Mouse (Mus musculus): ENCODE data around the gene Exoc4. TPM values are rescaled to one million over a fixed set of nuclear protein-coding genes. Genes with fewer than 3 reads are reported as not detected.

Exoc4 gene
- polyA plus RNA-seq, 1 experiment from 2014 or later: 70.0 TPM

- ATAC-seq: no peak
- WGBS: 66% methylated on average over 3 of the region's 3 CpGs
- no peak overlapping the region for H3K4me3 ChIP-seq (replicated peaks; ENCODE audit: low read length)
Measured at GRCm38 (mm10) chr6:33836048-33836780, 587.3 kb downstream of the Exoc4 start.

GRCm38 (mm10) chr6:33842901-33843300, 594.0 kb downstream of the Exoc4 start:
- H3K4me1 ChIP-seq (replicated peaks; ENCODE audit: control insufficient read depth, insufficient read depth, low read length): peaks cover 2% of the 10 kb centered on the region; the same call in 1 of the 2 replicates
- no peak for ATAC-seq

More at GRCm38 (mm10) chr6:33836048-33836780, 587.3 kb downstream of the Exoc4 start:
- Histone ChIP-seq H3K9me3 (ENCODE audit: control insufficient read depth, low read length) (no peaks in the 10 kb centered on the region), H3K27me3 (replicated peaks; ENCODE audit: control insufficient read depth, insufficient read depth, low read length) (no peaks in the 10 kb centered on the region), H3K9ac (replicated peaks; ENCODE audit: low read depth, low read length) (no peak overlapping the region), H3K4me2 (ENCODE audit: low read length) (no peak overlapping the region), H3K27ac (ENCODE audit: low read length) (0 out of 2 replicates have a peak overlapping the region, but pooled peaks have one; percentile 13), H3K36me3 (ENCODE audit: control insufficient read depth, insufficient read depth) (no peaks in the 10 kb centered on the region), H3K4me1 (replicated peaks; ENCODE audit: control insufficient read depth, insufficient read depth, low read length) (peaks cover 4% of the 10 kb centered on the region; the same call in 1 of the 2 replicates)

GRCm38 (mm10) chr6:33859049-33859448, 610.2 kb downstream of the Exoc4 start:
- Histone ChIP-seq H3K9me3 (ENCODE audit: control insufficient read depth, low read length) (no peaks in the 10 kb centered on the region), H3K4me1 (replicated peaks; ENCODE audit: control insufficient read depth, insufficient read depth, low read length) (peaks cover 7% of the 10 kb centered on the region; the same call in 1 of the 2 replicates), H3K27me3 (replicated peaks; ENCODE audit: control insufficient read depth, insufficient read depth, low read length) (no peaks in the 10 kb centered on the region), H3K4me2 (ENCODE audit: low read length) (no peak overlapping the region), H3K36me3 (ENCODE audit: control insufficient read depth, insufficient read depth) (no peaks in the 10 kb centered on the region), H3K9ac (replicated peaks; ENCODE audit: low read depth, low read length) (no peak overlapping the region), H3K27ac (ENCODE audit: low read length) (no peak overlapping the region; the same call in 1 of the 2 replicates), H3K4me3 (replicated peaks; ENCODE audit: low read length) (no peak overlapping the region)
- ATAC-seq: no peak
- 50% methylated on average over 3 of the region's 3 CpGs for WGBS

More at GRCm38 (mm10) chr6:33842901-33843300, 594.0 kb downstream of the Exoc4 start:
- Histone ChIP-seq H3K27ac (ENCODE audit: low read length) (no peak overlapping the region), H3K27me3 (replicated peaks; ENCODE audit: control insufficient read depth, insufficient read depth, low read length) (no peaks in the 10 kb centered on the region), H3K36me3 (ENCODE audit: control insufficient read depth, insufficient read depth) (no peaks in the 10 kb centered on the region), H3K4me3 (replicated peaks; ENCODE audit: low read length) (no peak overlapping the region), H3K4me2 (ENCODE audit: low read length) (no peak overlapping the region), H3K9me3 (ENCODE audit: control insufficient read depth, low read length) (no peaks in the 10 kb centered on the region), H3K9ac (replicated peaks; ENCODE audit: low read depth, low read length) (no peak overlapping the region)
- 43% methylated on average over 1 of the region's 1 CpGs for WGBS

DNA sequence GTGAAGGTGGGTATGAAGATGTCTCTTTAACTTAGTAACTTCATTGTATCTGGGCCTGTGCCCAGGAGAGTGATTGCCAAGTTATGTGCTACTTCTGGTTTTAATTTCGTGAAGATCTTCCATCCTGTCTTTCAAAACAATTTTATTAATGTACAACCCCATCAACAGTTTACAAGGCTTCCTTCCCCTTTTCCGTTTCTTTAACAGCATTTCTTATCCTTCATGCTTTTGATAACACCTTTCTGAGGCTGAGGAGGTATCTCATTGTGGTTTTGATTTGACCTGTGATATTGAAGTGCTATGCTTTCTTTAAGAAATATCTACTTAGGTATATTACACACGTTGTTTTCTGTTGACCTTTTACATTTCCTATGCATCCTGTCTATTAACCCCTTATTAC, 616.9 kb downstream of the Exoc4 start:
- H3K27ac ChIP-seq (ENCODE audit: low read length): no peak overlapping the region
- H3K36me3 ChIP-seq (ENCODE audit: control insufficient read depth, insufficient read depth): no peaks in the 10 kb centered on the region
- H3K4me2 ChIP-seq (ENCODE audit: low read length): no peak overlapping the region
- H3K27me3 ChIP-seq (replicated peaks; ENCODE audit: control insufficient read depth, insufficient read depth, low read length): no peaks in the 10 kb centered on the region
- H3K4me1 ChIP-seq (replicated peaks; ENCODE audit: control insufficient read depth, insufficient read depth, low read length): peaks cover 6% of the 10 kb centered on the region
- 73% methylated on average over 3 of the region's 3 CpGs for WGBS
- no peak overlapping the region for H3K9ac ChIP-seq (replicated peaks; ENCODE audit: low read depth, low read length)
- H3K4me3 ChIP-seq (replicated peaks; ENCODE audit: low read length): no peak overlapping the region
- no peak for ATAC-seq
- no peaks in the 10 kb centered on the region for H3K9me3 ChIP-seq (ENCODE audit: control insufficient read depth, low read length)

DNA sequence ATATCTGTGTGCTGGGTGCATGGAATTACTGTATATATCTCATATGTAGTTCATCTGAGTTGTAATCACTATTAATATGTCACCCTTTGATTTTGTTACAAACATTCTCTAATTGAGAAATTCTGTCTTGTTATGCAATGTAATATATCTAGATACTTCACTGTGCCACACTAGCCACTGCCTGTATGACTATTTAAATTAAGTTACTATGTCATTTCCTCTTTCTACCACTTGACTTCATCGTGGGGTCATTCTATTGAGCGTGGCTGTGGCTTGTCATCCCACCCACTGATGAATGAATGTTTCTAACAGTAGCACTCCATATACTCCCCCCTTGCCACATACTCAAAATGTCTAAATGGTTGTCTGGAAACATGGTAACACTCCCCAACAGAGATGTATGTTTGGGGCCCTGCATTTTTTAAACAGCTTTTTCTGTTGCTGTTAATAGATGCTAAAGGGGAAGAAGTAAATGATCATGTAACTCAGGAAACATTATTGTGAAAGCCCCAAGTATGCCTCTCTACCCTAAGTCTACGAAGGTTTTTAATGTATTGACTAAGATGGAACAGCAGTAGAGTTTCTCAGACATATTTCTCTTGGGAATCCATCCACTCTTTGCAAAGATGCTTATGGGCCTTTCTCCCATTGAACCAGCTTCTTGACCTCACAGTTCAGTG, 618.2 kb downstream of the Exoc4 start:
- Histone ChIP-seq H3K4me1 (replicated peaks; ENCODE audit: control insufficient read depth, insufficient read depth, low read length) (peaks cover 12% of the 10 kb centered on the region), H3K4me3 (replicated peaks; ENCODE audit: low read length) (no peak overlapping the region), H3K27ac (ENCODE audit: low read length) (no peak overlapping the region), H3K36me3 (ENCODE audit: control insufficient read depth, insufficient read depth) (no peaks in the 10 kb centered on the region), H3K9ac (replicated peaks; ENCODE audit: low read depth, low read length) (no peak overlapping the region), H3K4me2 (ENCODE audit: low read length) (no peak overlapping the region), H3K27me3 (replicated peaks; ENCODE audit: control insufficient read depth, insufficient read depth, low read length) (no peaks in the 10 kb centered on the region), H3K9me3 (ENCODE audit: control insufficient read depth, low read length) (no peaks in the 10 kb centered on the region)
- ATAC-seq: no peak
- 92% methylated on average over 3 of the region's 3 CpGs for whole genome bisulfite sequencing

DNA sequence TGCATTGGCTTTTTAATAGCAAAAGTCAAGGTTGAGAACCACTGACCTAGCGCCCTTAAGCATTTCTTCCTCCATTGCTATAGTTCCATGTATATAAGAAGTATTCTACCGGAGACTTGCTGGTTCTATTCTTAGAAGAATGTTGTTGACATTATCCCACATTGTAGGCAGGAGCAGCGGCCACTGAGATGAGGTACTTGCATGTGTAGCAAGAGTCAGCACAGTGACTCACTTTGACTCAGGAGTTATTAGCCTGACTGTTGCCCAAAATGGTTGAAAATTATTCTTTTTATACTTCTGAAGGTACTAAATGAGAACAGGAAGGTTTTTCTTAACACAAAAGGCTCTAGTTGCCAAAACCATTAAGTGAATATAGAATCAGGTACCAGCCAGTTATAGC, 620.4 kb downstream of the Exoc4 start:
- H3K4me1 ChIP-seq (replicated peaks; ENCODE audit: control insufficient read depth, insufficient read depth, low read length): peaks cover 17% of the 10 kb centered on the region
- H3K36me3 ChIP-seq (ENCODE audit: control insufficient read depth, insufficient read depth): no peaks in the 10 kb centered on the region
- H3K4me3 ChIP-seq (replicated peaks; ENCODE audit: low read length): no peak overlapping the region
- H3K4me2 ChIP-seq (ENCODE audit: low read length): no peak overlapping the region
- no peak overlapping the region; the same call in 1 of the 2 replicates for H3K27ac ChIP-seq (ENCODE audit: low read length)
- no peaks in the 10 kb centered on the region for H3K9me3 ChIP-seq (ENCODE audit: control insufficient read depth, low read length)
- 96% methylated on average over 3 of the region's 3 CpGs for WGBS
- H3K9ac ChIP-seq (replicated peaks; ENCODE audit: low read depth, low read length): no peak overlapping the region
- ATAC-seq: no peak
- no peaks in the 10 kb centered on the region for H3K27me3 ChIP-seq (replicated peaks; ENCODE audit: control insufficient read depth, insufficient read depth, low read length)

DNA sequence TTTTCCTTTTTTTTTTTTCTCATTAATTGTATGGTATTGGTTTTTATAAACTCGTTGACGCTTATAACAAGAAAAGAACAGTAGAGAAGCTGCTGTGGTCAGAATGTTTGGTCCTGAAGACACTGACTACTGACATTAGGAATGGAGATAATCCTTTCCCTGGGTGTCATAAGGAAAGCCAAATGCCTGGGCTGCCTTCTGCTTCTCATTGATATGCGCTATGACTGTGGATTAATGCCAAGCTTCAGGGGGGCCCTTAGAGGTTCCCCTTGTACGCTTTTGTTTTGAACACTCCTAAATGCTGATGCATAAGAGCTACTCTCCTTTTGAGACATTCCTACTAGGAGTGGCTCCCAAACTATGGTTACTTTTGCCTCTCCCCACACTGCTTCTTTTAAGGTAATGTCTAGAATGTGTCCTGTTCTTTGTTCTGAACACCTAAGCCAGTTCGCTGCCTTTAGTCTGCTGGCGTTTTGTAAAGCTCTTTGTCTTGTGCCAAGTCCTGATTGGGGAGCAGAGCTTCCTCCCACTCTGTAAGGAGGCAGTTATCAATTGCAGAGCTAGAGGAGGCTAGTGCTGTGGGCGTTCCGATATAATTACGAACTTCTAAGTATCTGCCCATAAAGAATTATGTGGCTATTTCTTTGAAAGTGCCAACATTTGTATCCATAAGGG, 621.7 kb downstream of the Exoc4 start:
- H3K27ac ChIP-seq (ENCODE audit: low read length): peak overlapping the region; percentile 86
- peak; percentile 53; the same call in 1 of the 2 replicates for ATAC-seq
- no peaks in the 10 kb centered on the region for H3K9me3 ChIP-seq (ENCODE audit: control insufficient read depth, low read length)
- WGBS: 22% methylated on average over 9 of the region's 9 CpGs
- H3K36me3 ChIP-seq (ENCODE audit: control insufficient read depth, insufficient read depth): no peaks in the 10 kb centered on the region
- no peaks in the 10 kb centered on the region for H3K27me3 ChIP-seq (replicated peaks; ENCODE audit: control insufficient read depth, insufficient read depth, low read length)
- no peak overlapping the region for H3K9ac ChIP-seq (replicated peaks; ENCODE audit: low read depth, low read length)
- no peak overlapping the region for H3K4me2 ChIP-seq (ENCODE audit: low read length)
- H3K4me3 ChIP-seq (replicated peaks; ENCODE audit: low read length): no peak overlapping the region
- peaks cover 27% of the 10 kb centered on the region for H3K4me1 ChIP-seq (replicated peaks; ENCODE audit: control insufficient read depth, insufficient read depth, low read length)

GRCm38 (mm10) chr6:33871286-33871685, 622.4 kb downstream of the Exoc4 start:
- peaks cover 27% of the 10 kb centered on the region for H3K4me1 ChIP-seq (replicated peaks; ENCODE audit: control insufficient read depth, insufficient read depth, low read length)

DNA sequence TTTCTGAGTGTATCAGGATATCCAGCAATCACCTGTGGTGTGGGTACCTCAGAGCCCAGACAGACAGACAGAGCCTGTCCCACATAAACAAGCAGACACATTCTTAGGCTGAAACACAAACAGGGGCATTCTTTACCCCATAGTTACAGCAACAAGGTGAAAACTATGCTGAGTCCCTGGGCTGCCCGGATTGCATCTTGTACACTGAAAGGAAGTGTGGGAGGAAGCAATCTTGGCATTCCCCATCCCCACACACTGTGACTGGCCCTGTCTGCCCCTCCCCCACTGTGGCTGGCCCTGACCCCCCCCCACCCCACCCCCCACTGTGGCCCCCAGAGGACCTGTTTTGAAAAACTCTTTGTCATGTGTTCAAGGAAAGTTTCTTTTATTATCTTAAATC, 623.3 kb downstream of the Exoc4 start:
- Histone ChIP-seq H3K9me3 (ENCODE audit: control insufficient read depth, low read length) (no peaks in the 10 kb centered on the region), H3K9ac (replicated peaks; ENCODE audit: low read depth, low read length) (no peak overlapping the region), H3K4me1 (replicated peaks; ENCODE audit: control insufficient read depth, insufficient read depth, low read length) (peaks cover 27% of the 10 kb centered on the region), H3K27ac (ENCODE audit: low read length) (no peak overlapping the region; the same call in 1 of the 2 replicates), H3K27me3 (replicated peaks; ENCODE audit: control insufficient read depth, insufficient read depth, low read length) (no peaks in the 10 kb centered on the region), H3K36me3 (ENCODE audit: control insufficient read depth, insufficient read depth) (no peaks in the 10 kb centered on the region), H3K4me2 (ENCODE audit: low read length) (no peak overlapping the region), H3K4me3 (replicated peaks; ENCODE audit: low read length) (no peak overlapping the region)
- no peak for ATAC-seq
- 0% methylated on average over 1 of the region's 1 CpGs for WGBS

More at GRCm38 (mm10) chr6:33871286-33871685, 622.4 kb downstream of the Exoc4 start:
- no peak for ATAC-seq
- 14% methylated on average over 1 of the region's 1 CpGs for WGBS
- no peaks in the 10 kb centered on the region for H3K9me3 ChIP-seq (ENCODE audit: control insufficient read depth, low read length)
- H3K27me3 ChIP-seq (replicated peaks; ENCODE audit: control insufficient read depth, insufficient read depth, low read length): no peaks in the 10 kb centered on the region
- peak overlapping the region; percentile 48 for H3K27ac ChIP-seq (ENCODE audit: low read length)
- no peak overlapping the region for H3K9ac ChIP-seq (replicated peaks; ENCODE audit: low read depth, low read length)
- no peaks in the 10 kb centered on the region for H3K36me3 ChIP-seq (ENCODE audit: control insufficient read depth, insufficient read depth)
- H3K4me2 ChIP-seq (ENCODE audit: low read length): no peak overlapping the region
- H3K4me3 ChIP-seq (replicated peaks; ENCODE audit: low read length): no peak overlapping the region

All from forebrain, embryonic 16.5 days (tissue).